Mouse (Mus musculus): ENCODE results near the gene Cul7. TPM values are rescaled to one million over a fixed set of nuclear protein-coding genes. Genes with fewer than 3 reads are reported as not detected.
A peak's percentile ranks its signal among the peaks of the same experiment; 100 is the strongest.

Gene Cul7
- polyA plus RNA-seq, 1 experiment from 2014 or later, result 46.3 TPM

GRCm38 (mm10) chr17:46701489-46701888 lies 51.4 kb downstream of the Cul7 start:
- 73% methylated on average over 12 of the region's 12 CpGs for WGBS

GRCm38 (mm10) chr17:46702100-46702499 lies 52.0 kb downstream of the Cul7 start:
- 88% methylated on average over 12 of the region's 12 CpGs for WGBS
- H3K4me3 ChIP-seq, result no peak overlapping the region
- H3K27me3 ChIP-seq (replicated peaks), result no peaks in the 10 kb centered on the region
- no peak for ATAC-seq (replicated peaks)
- peaks cover 5% of the 10 kb centered on the region; the same call in 1 of the 2 replicates for H3K36me3 ChIP-seq (replicated peaks)
- peaks cover 42% of the 10 kb centered on the region for H3K4me1 ChIP-seq
- H3K9ac ChIP-seq, result no peak overlapping the region
- H3K4me2 ChIP-seq, result no peak overlapping the region
- no peak overlapping the region for H3K27ac ChIP-seq
- no peaks in the 10 kb centered on the region for H3K9me3 ChIP-seq

More at GRCm38 (mm10) chr17:46701489-46701888, 51.4 kb downstream of the Cul7 start:
- H3K27me3 ChIP-seq (replicated peaks), result no peaks in the 10 kb centered on the region
- no peak overlapping the region for H3K4me3 ChIP-seq
- H3K4me2 ChIP-seq, result no peak overlapping the region
- no peak overlapping the region for H3K27ac ChIP-seq
- ATAC-seq (replicated peaks), result no peak
- no peak overlapping the region for H3K9ac ChIP-seq
- H3K4me1 ChIP-seq, result peaks cover 42% of the 10 kb centered on the region
- H3K9me3 ChIP-seq, result no peaks in the 10 kb centered on the region
- peaks cover 5% of the 10 kb centered on the region; the same call in 1 of the 2 replicates for H3K36me3 ChIP-seq (replicated peaks)

- H3K4me1 ChIP-seq, result peaks cover 42% of the 10 kb centered on the region
- 84% methylated on average over 5 of the region's 5 CpGs for WGBS
- H3K27ac ChIP-seq, result no peak overlapping the region
- H3K9me3 ChIP-seq, result no peaks in the 10 kb centered on the region
- 0 out of 2 replicates have a peak overlapping the region, but pooled peaks have one; percentile 98 for H3K9ac ChIP-seq
- no peaks in the 10 kb centered on the region for H3K27me3 ChIP-seq (replicated peaks)
- H3K36me3 ChIP-seq (replicated peaks), result peaks cover 5% of the 10 kb centered on the region; the same call in 1 of the 2 replicates
- H3K4me3 ChIP-seq, result no peak overlapping the region
- ATAC-seq (replicated peaks), result no peak
- peak overlapping the region; percentile 71; the same call in 1 of the 2 replicates for H3K4me2 ChIP-seq
Measured at GRCm38 (mm10) chr17:46702506-46702905, 52.4 kb downstream of the Cul7 start.

GRCm38 (mm10) chr17:46703971-46704886 lies 54.1 kb downstream of the Cul7 start:
- peak; percentile 76 for ATAC-seq (replicated peaks)
- peak overlapping the region; percentile 98 for H3K9ac ChIP-seq
- no peaks in the 10 kb centered on the region for H3K9me3 ChIP-seq
- H3K36me3 ChIP-seq (replicated peaks), result peaks cover 5% of the 10 kb centered on the region; the same call in 1 of the 2 replicates
- H3K4me2 ChIP-seq, result peak overlapping the region; percentile 71
- H3K4me1 ChIP-seq, result peaks cover 42% of the 10 kb centered on the region
- H3K27ac ChIP-seq, result peak overlapping the region; percentile 93
- H3K27me3 ChIP-seq (replicated peaks), result no peaks in the 10 kb centered on the region
- WGBS, result 5% methylated on average over 40 of the region's 41 CpGs
- H3K4me3 ChIP-seq, result peak overlapping the region; percentile 79

- peak within 1 kb of the TSS; percentile 87 for H3K4me2 ChIP-seq
- peak within 1 kb of the TSS; percentile 98 for H3K9ac ChIP-seq
- no peaks in the 10 kb centered on the region for H3K36me3 ChIP-seq (replicated peaks)
- H3K4me3 ChIP-seq, result peak within 1 kb of the TSS; percentile 79
- peak; percentile 96 for ATAC-seq (replicated peaks)
- H3K4me1 ChIP-seq, result peaks cover 42% of the 10 kb centered on the region
- H3K27me3 ChIP-seq (replicated peaks), result no peaks in the 10 kb centered on the region
- H3K27ac ChIP-seq, result peak within 1 kb of the TSS; percentile 93
- H3K9me3 ChIP-seq, result no peaks in the 10 kb centered on the region
- WGBS, result under 1% methylated on average over 48 of the region's 48 CpGs
Measured at GRCm38 (mm10) chr17:46704887-46705835, 55.0 kb downstream of the Cul7 start, which contains the start of gene Ppp2r5d. Ppp2r5d (minus strand) TSS chr17:46705111.

GRCm38 (mm10) chr17:46706375-46707089 lies 56.4 kb downstream of the Cul7 start:
- 93% methylated on average over 14 of the region's 14 CpGs for WGBS
- Histone ChIP-seq H3K36me3 (replicated peaks) (no peaks in the 10 kb centered on the region), H3K4me1 (peaks cover 34% of the 10 kb centered on the region), H3K4me2 (no peak overlapping the region), H3K9ac (no peak overlapping the region), H3K9me3 (no peaks in the 10 kb centered on the region), H3K27me3 (replicated peaks) (no peaks in the 10 kb centered on the region), H3K27ac (no peak overlapping the region), H3K4me3 (no peak overlapping the region)
- ATAC-seq (replicated peaks), result no peak

GRCm38 (mm10) chr17:46710959-46711597 lies 60.9 kb downstream of the Cul7 start, which contains the start of gene Pex6:
Pex6 (plus strand) TSS chr17:46711463.
- 7% methylated on average over 36 of the region's 36 CpGs for WGBS
- ATAC-seq (replicated peaks), result peak; percentile 93

GRCm38 (mm10) chr17:46711612-46712271 lies 61.6 kb downstream of the Cul7 start:
- WGBS, result under 1% methylated on average over 72 of the region's 76 CpGs
- Histone ChIP-seq H3K9me3 (no peaks in the 10 kb centered on the region), H3K27ac (peak overlapping the region; percentile 87), H3K36me3 (replicated peaks) (peaks cover 14% of the 10 kb centered on the region), H3K4me1 (peaks cover 16% of the 10 kb centered on the region), H3K27me3 (replicated peaks) (no peaks in the 10 kb centered on the region), H3K4me3 (peak overlapping the region; percentile 91), H3K9ac (peak overlapping the region; percentile 93), H3K4me2 (peak overlapping the region; percentile 92)
- ATAC-seq (replicated peaks), result peak; percentile 62

More at GRCm38 (mm10) chr17:46710959-46711597, 60.9 kb downstream of the Cul7 start, which contains the start of gene Pex6:
- Histone ChIP-seq H3K27me3 (replicated peaks) (no peaks in the 10 kb centered on the region), H3K36me3 (replicated peaks) (peaks cover 14% of the 10 kb centered on the region), H3K9ac (peak within 1 kb of the TSS; percentile 93), H3K9me3 (no peaks in the 10 kb centered on the region), H3K4me1 (peaks cover 16% of the 10 kb centered on the region), H3K27ac (peak within 1 kb of the TSS; percentile 87), H3K4me2 (peak within 1 kb of the TSS; percentile 92), H3K4me3 (peak within 1 kb of the TSS; percentile 91)

GRCm38 (mm10) chr17:46712442-46712841 lies 62.3 kb downstream of the Cul7 start:
- Histone ChIP-seq H3K4me3 (peak overlapping the region; percentile 91), H3K27me3 (replicated peaks) (no peaks in the 10 kb centered on the region), H3K9ac (peak overlapping the region; percentile 93; the same call in 1 of the 2 replicates), H3K36me3 (replicated peaks) (peaks cover 14% of the 10 kb centered on the region), H3K9me3 (no peaks in the 10 kb centered on the region), H3K27ac (no peak overlapping the region), H3K4me1 (peaks cover 16% of the 10 kb centered on the region), H3K4me2 (peak overlapping the region; percentile 92)
- ATAC-seq (replicated peaks), result no peak
- 78% methylated on average over 7 of the region's 7 CpGs for WGBS

- Histone ChIP-seq H3K27ac (no peak overlapping the region), H3K9me3 (no peaks in the 10 kb centered on the region), H3K4me2 (no peak overlapping the region), H3K27me3 (replicated peaks) (no peaks in the 10 kb centered on the region), H3K4me1 (peaks cover 16% of the 10 kb centered on the region), H3K4me3 (no peak overlapping the region), H3K9ac (no peak overlapping the region), H3K36me3 (replicated peaks) (peaks cover 14% of the 10 kb centered on the region)
- WGBS, result 90% methylated on average over 9 of the region's 9 CpGs
- no peak for ATAC-seq (replicated peaks)
Measured at GRCm38 (mm10) chr17:46713849-46714248, 63.7 kb downstream of the Cul7 start.
